In the genomic region with DNA sequence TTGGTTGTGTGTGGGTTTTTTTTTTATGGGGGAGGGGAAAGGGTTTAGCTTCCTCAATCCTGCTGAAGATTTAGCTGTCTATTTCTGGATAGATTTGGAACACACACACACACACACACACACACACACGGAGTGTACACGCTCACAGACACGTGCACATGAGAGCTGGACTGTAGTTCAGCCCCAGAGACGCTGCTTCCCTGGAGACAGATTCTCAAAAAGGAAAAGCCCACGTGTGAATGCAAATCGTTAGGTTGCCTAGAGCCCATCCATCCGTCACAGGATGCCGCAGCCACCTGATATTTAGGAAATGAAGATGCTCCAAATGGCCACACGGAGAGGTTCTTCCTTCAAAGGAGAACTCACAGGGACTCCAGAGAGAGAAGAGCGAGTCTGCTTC, we compare ENCODE assay signal across 18 mouse cellular contexts. TPM values are rescaled to one million over a fixed set of nuclear protein-coding genes. Genes with fewer than 3 reads are reported as not detected.
A peak's percentile ranks its signal among the peaks of the same experiment; 100 is the strongest.
DNase-seq lines count a peak whose midpoint lies in the region; ATAC-seq lines count a peak whose summit lies in the region.
"Had no signal": no experiment of that assay in that cellular context is flagged by ENCODE, and none has a peak within 500 bp of the region (broad histone marks: within the 10 kb centered on the region; RNA-seq: fewer than 3 reads in every experiment).

No protein-coding gene starts in this region.

- peak; percentile 92 for DNase-seq in brain, adult 2 months (ENCODE audit: low read depth, low spot score)
- DNase-seq in frontal cortex, postnatal 10 days (ENCODE audit: low spot score in 2 of 2) = peak; percentile 64 to 87
- DNase-seq in left cerebral cortex, adult 9 months (ENCODE audit: low spot score in 2 of 2) = peak; percentile 71 to 89
- DNase-seq in right cerebral cortex, postnatal 14 days = peak; percentile 77
- no peak for DNase-seq in spleen, postnatal 36 days (ENCODE audit: low spot score in 2 of 2)
- no peak for DNase-seq in ovary, postnatal 36 days (ENCODE audit: low spot score)
- DNase-seq: cerebellum, adult 2 months; embryo, embryonic 11 days; heart, adult 11 months; kidney, postnatal 25 days had no signal

- no peak overlapping the region for H3K27ac ChIP-seq in kidney, embryonic 16.5 days (ENCODE audit: low read length)
- H3K27ac ChIP-seq: hindbrain, embryonic 12.5 days; intestine, embryonic 15.5 days; limb, embryonic 15.5 days; lung, embryonic 15.5 days had no signal

- H3K4me3 ChIP-seq in kidney, embryonic 16.5 days (ENCODE audit: low read length) = no peak overlapping the region
- H3K4me3 ChIP-seq: hindbrain, embryonic 12.5 days; intestine, embryonic 15.5 days; limb, embryonic 15.5 days; lung, embryonic 15.5 days had no signal

- no peaks in the 10 kb centered on the region for H3K9me3 ChIP-seq in kidney, embryonic 16.5 days (ENCODE audit: low read length)
- H3K9me3 ChIP-seq: hindbrain, embryonic 12.5 days; intestine, embryonic 15.5 days; limb, embryonic 15.5 days; lung, embryonic 15.5 days had no signal

- no peaks in the 10 kb centered on the region for H3K27me3 ChIP-seq in kidney, embryonic 16.5 days (ENCODE audit: insufficient read depth, low read length)

- ATAC-seq in kidney, embryonic 16.5 days (ENCODE audit: low FRiP score, low TSS enrichment) = no peak
- ATAC-seq: CD4-positive, CD25-positive, alpha-beta regulatory T cell, adult 4 months; forebrain, embryonic 16.5 days; intestine, embryonic 15.5 days had no signal

- WGBS in kidney, embryonic 16.5 days = 67% methylated on average over 10 of the region's 10 CpGs

- H3K4me2 ChIP-seq in kidney, embryonic 16.5 days (replicated peaks; ENCODE audit: low read depth, low read length) = no peak overlapping the region
- H3K4me2 ChIP-seq: hindbrain, embryonic 12.5 days; intestine, embryonic 15.5 days; limb, embryonic 15.5 days; lung, embryonic 15.5 days; midbrain, embryonic 11.5 days had no signal

- no peaks in the 10 kb centered on the region for H3K36me3 ChIP-seq in kidney, embryonic 16.5 days (ENCODE audit: insufficient read depth, low read length)
- H3K36me3 ChIP-seq: hindbrain, embryonic 12.5 days; intestine, embryonic 15.5 days; limb, embryonic 15.5 days; lung, embryonic 15.5 days had no signal

- no peak overlapping the region for H3K9ac ChIP-seq in kidney, embryonic 16.5 days (replicated peaks; ENCODE audit: low read length)
- H3K9ac ChIP-seq: hindbrain, embryonic 12.5 days; intestine, embryonic 15.5 days; limb, embryonic 15.5 days; lung, embryonic 15.5 days had no signal

- peaks cover 3% of the 10 kb centered on the region; the same call in 1 of the 2 replicates for H3K4me1 ChIP-seq in kidney, embryonic 16.5 days (ENCODE audit: insufficient read depth, low read length)

RNA-seq across cellular contexts. Expression of gene Acta1, which starts 14.3 kb away (rescaled TPM):
- 58.8 and 166 TPM in 2 replicates for polyA plus RNA-seq in kidney, embryonic 16.5 days (2015; fragmentation: Nextera tagmentation; extraction: Ambion mirVana)
- polyA plus RNA-seq: midbrain, embryonic 11.5 days had no signal

RNA-seq across cellular contexts. Expression of gene Ccsap, which starts 20.3 kb away (rescaled TPM):
- polyA plus RNA-seq in kidney, embryonic 16.5 days (2015; fragmentation: Nextera tagmentation; extraction: Ambion mirVana) = 2.9 and 3.3 TPM in 2 replicates

Comparison
In these comparisons a context has a peak if more than half of its experiments do, and no peak if none do; other contexts are left out.
1. DNase-seq: peak in brain, adult 2 months (single experiment), frontal cortex, postnatal 10 days (2 of 2), left cerebral cortex, adult 9 months (2 of 2) and right cerebral cortex, postnatal 14 days (single experiment); none in spleen, postnatal 36 days (0 of 2) and ovary, postnatal 36 days (single experiment).